Mouse (Mus musculus): ENCODE data around the gene Nhp2. TPM values are rescaled to one million over a fixed set of nuclear protein-coding genes. Genes with fewer than 3 reads are reported as not detected.

Nhp2 gene
- polyA plus RNA-seq, 2 experiments = 89.0 to 176 TPM

- Histone ChIP-seq H3K4me1 (ENCODE audit: control insufficient read depth, insufficient read depth, low read length) (peaks cover 8% of the 10 kb centered on the region), H3K4me2 (replicated peaks; ENCODE audit: low read depth, low read length, severe bottlenecking) (no peak overlapping the region), H3K27me3 (ENCODE audit: control insufficient read depth, insufficient read depth, low read length) (no peaks in the 10 kb centered on the region), H3K27ac (replicated peaks; ENCODE audit: low read depth, low read length) (no peak overlapping the region), H3K9me3 (ENCODE audit: control insufficient read depth, low read length) (no peaks in the 10 kb centered on the region), H3K4me3 (replicated peaks; ENCODE audit: low read length) (no peak overlapping the region), H3K36me3 (ENCODE audit: control insufficient read depth, insufficient read depth, low read length) (peaks cover 76% of the 10 kb centered on the region), H3K9ac (ENCODE audit: low read depth, low read length, severe bottlenecking) (no peak overlapping the region)
- no peak for TF ChIP-seq POLR2A (IDR thresholded peaks at IDR 0.05; ENCODE audit: borderline replicate concordance, extremely low read depth, insufficient read depth, insufficient read length)
- ATAC-seq (ENCODE audit: low FRiP score, low read depth) = no peak
- no peak for DNase-seq (ENCODE audit: low spot score)
- 89% methylated on average over 3 of the region's 3 CpGs for WGBS
These were observed 30.7 kb upstream of the Nhp2 start for GRCm38 (mm10) chr11:51588833-51589232.

DNA sequence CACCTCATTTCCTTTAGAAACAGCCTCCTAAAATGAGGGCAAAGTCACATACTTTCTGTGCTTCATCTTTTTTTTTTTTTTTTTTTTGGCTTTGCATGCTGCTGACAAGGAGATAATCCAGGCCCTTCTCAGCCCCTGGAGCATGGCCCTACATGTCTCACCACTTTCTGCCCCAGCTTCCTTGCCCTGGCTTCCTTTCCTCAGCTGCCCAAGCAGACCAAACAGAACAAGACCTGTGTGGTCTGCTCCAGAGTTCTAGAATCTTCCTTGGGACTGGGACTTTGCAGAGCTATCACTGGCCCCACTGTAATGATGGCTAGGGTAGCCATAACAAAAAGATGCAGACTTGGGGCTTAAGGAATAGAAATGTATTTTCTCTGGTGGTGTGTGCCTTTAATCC is 29.5 kb upstream of the Nhp2 start:
- no peaks in the 10 kb centered on the region for H3K9me3 ChIP-seq (ENCODE audit: control insufficient read depth, low read length)
- H3K4me2 ChIP-seq (replicated peaks; ENCODE audit: low read depth, low read length, severe bottlenecking) = no peak overlapping the region
- no peak for DNase-seq (ENCODE audit: low spot score)
- no peak overlapping the region for H3K27ac ChIP-seq (replicated peaks; ENCODE audit: low read depth, low read length)
- peaks cover 8% of the 10 kb centered on the region; the same call in 1 of the 2 replicates for H3K4me1 ChIP-seq (ENCODE audit: control insufficient read depth, insufficient read depth, low read length)
- ATAC-seq (ENCODE audit: low FRiP score, low read depth) = no peak
- H3K9ac ChIP-seq (ENCODE audit: low read depth, low read length, severe bottlenecking) = no peak overlapping the region
- H3K4me3 ChIP-seq (replicated peaks; ENCODE audit: low read length) = no peak overlapping the region
- no peak for TF ChIP-seq POLR2A (IDR thresholded peaks at IDR 0.05; ENCODE audit: borderline replicate concordance, extremely low read depth, insufficient read depth, insufficient read length)
- H3K36me3 ChIP-seq (ENCODE audit: control insufficient read depth, insufficient read depth, low read length) = peaks cover 87% of the 10 kb centered on the region
- no peaks in the 10 kb centered on the region for H3K27me3 ChIP-seq (ENCODE audit: control insufficient read depth, insufficient read depth, low read length)

- Histone ChIP-seq H3K9ac (ENCODE audit: low read depth, low read length, severe bottlenecking) (no peak overlapping the region), H3K36me3 (ENCODE audit: control insufficient read depth, insufficient read depth, low read length) (peaks cover 96% of the 10 kb centered on the region), H3K4me2 (replicated peaks; ENCODE audit: low read depth, low read length, severe bottlenecking) (no peak overlapping the region), H3K9me3 (ENCODE audit: control insufficient read depth, low read length) (no peaks in the 10 kb centered on the region), H3K27ac (replicated peaks; ENCODE audit: low read depth, low read length) (no peak overlapping the region), H3K27me3 (ENCODE audit: control insufficient read depth, insufficient read depth, low read length) (no peaks in the 10 kb centered on the region), H3K4me3 (replicated peaks; ENCODE audit: low read length) (no peak overlapping the region), H3K4me1 (ENCODE audit: control insufficient read depth, insufficient read depth, low read length) (no peaks in the 10 kb centered on the region)
- no peak for TF ChIP-seq POLR2A (IDR thresholded peaks at IDR 0.05; ENCODE audit: borderline replicate concordance, extremely low read depth, insufficient read depth, insufficient read length)
- WGBS = 81% methylated on average over 7 of the region's 7 CpGs
- ATAC-seq (ENCODE audit: low FRiP score, low read depth) (no peak), DNase-seq (ENCODE audit: low spot score) (no peak)
These were observed 28.4 kb upstream of the Nhp2 start for GRCm38 (mm10) chr11:51591168-51591567.

DNA sequence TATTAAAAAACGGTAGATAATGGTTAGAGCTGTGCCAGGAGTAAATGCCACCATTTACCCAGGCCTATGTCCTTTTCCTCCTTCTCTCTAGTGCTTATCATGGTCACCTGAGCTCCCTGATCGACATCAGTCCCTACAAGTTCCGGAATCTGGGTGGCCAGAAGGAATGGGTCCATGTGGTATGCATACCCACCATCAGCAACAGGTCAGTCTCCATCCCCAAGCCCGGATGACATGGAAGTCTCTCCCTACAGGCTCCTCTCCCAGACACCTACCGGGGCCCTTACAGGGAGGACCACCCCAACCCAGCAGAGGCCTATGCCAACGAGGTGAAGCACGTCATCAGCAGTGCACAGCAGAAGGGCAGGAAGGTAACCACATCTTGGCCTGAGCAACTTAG is 27.6 kb upstream of the Nhp2 start:
- no peak overlapping the region for H3K9ac ChIP-seq (ENCODE audit: low read depth, low read length, severe bottlenecking)
- TF ChIP-seq POLR2A (IDR thresholded peaks at IDR 0.05; ENCODE audit: borderline replicate concordance, extremely low read depth, insufficient read depth, insufficient read length) = no peak
- H3K4me1 ChIP-seq (ENCODE audit: control insufficient read depth, insufficient read depth, low read length) = no peaks in the 10 kb centered on the region
- no peaks in the 10 kb centered on the region for H3K9me3 ChIP-seq (ENCODE audit: control insufficient read depth, low read length)
- no peak overlapping the region for H3K27ac ChIP-seq (replicated peaks; ENCODE audit: low read depth, low read length)
- 92% methylated on average over 7 of the region's 7 CpGs for WGBS
- no peak overlapping the region for H3K4me3 ChIP-seq (replicated peaks; ENCODE audit: low read length)
- DNase-seq (ENCODE audit: low spot score) (no peak), ATAC-seq (ENCODE audit: low FRiP score, low read depth) (no peak)
- no peak overlapping the region for H3K4me2 ChIP-seq (replicated peaks; ENCODE audit: low read depth, low read length, severe bottlenecking)
- H3K36me3 ChIP-seq (ENCODE audit: control insufficient read depth, insufficient read depth, low read length) = peaks cover 97% of the 10 kb centered on the region
- no peaks in the 10 kb centered on the region for H3K27me3 ChIP-seq (ENCODE audit: control insufficient read depth, insufficient read depth, low read length)

- Histone ChIP-seq H3K9ac (ENCODE audit: low read depth, low read length, severe bottlenecking) (no peak overlapping the region), H3K9me3 (ENCODE audit: control insufficient read depth, low read length) (no peaks in the 10 kb centered on the region), H3K36me3 (ENCODE audit: control insufficient read depth, insufficient read depth, low read length) (peaks cover 96% of the 10 kb centered on the region), H3K27me3 (ENCODE audit: control insufficient read depth, insufficient read depth, low read length) (no peaks in the 10 kb centered on the region), H3K4me1 (ENCODE audit: control insufficient read depth, insufficient read depth, low read length) (no peaks in the 10 kb centered on the region), H3K27ac (replicated peaks; ENCODE audit: low read depth, low read length) (no peak overlapping the region), H3K4me3 (replicated peaks; ENCODE audit: low read length) (no peak overlapping the region), H3K4me2 (replicated peaks; ENCODE audit: low read depth, low read length, severe bottlenecking) (no peak overlapping the region)
- TF ChIP-seq POLR2A (IDR thresholded peaks at IDR 0.05; ENCODE audit: borderline replicate concordance, extremely low read depth, insufficient read depth, insufficient read length) = no peak
- WGBS = 92% methylated on average over 4 of the region's 4 CpGs
- DNase-seq (ENCODE audit: low spot score) (no peak), ATAC-seq (ENCODE audit: low FRiP score, low read depth) (no peak)
These were observed 26.2 kb upstream of the Nhp2 start for GRCm38 (mm10) chr11:51593368-51593767.

GRCm38 (mm10) chr11:51593849-51594248 is 25.7 kb upstream of the Nhp2 start:
- H3K4me2 ChIP-seq (replicated peaks; ENCODE audit: low read depth, low read length, severe bottlenecking) = no peak overlapping the region
- H3K9ac ChIP-seq (ENCODE audit: low read depth, low read length, severe bottlenecking) = no peak overlapping the region
- H3K27ac ChIP-seq (replicated peaks; ENCODE audit: low read depth, low read length) = no peak overlapping the region
- TF ChIP-seq POLR2A (IDR thresholded peaks at IDR 0.05; ENCODE audit: borderline replicate concordance, extremely low read depth, insufficient read depth, insufficient read length) = no peak
- DNase-seq (ENCODE audit: low spot score) (no peak), ATAC-seq (ENCODE audit: low FRiP score, low read depth) (no peak)
- no peaks in the 10 kb centered on the region for H3K9me3 ChIP-seq (ENCODE audit: control insufficient read depth, low read length)
- no peaks in the 10 kb centered on the region for H3K27me3 ChIP-seq (ENCODE audit: control insufficient read depth, insufficient read depth, low read length)
- H3K36me3 ChIP-seq (ENCODE audit: control insufficient read depth, insufficient read depth, low read length) = peaks cover 97% of the 10 kb centered on the region
- no peaks in the 10 kb centered on the region for H3K4me1 ChIP-seq (ENCODE audit: control insufficient read depth, insufficient read depth, low read length)
- no peak overlapping the region for H3K4me3 ChIP-seq (replicated peaks; ENCODE audit: low read length)
- 93% methylated on average over 6 of the region's 6 CpGs for WGBS
